Mouse (Mus musculus): ENCODE data around the gene Polg. TPM values are rescaled to one million over a fixed set of nuclear protein-coding genes. Genes with fewer than 3 reads are reported as not detected.

Gene Polg
- polyA plus RNA-seq, 1 experiment from 2014 or later: 18.0 TPM

DNA sequence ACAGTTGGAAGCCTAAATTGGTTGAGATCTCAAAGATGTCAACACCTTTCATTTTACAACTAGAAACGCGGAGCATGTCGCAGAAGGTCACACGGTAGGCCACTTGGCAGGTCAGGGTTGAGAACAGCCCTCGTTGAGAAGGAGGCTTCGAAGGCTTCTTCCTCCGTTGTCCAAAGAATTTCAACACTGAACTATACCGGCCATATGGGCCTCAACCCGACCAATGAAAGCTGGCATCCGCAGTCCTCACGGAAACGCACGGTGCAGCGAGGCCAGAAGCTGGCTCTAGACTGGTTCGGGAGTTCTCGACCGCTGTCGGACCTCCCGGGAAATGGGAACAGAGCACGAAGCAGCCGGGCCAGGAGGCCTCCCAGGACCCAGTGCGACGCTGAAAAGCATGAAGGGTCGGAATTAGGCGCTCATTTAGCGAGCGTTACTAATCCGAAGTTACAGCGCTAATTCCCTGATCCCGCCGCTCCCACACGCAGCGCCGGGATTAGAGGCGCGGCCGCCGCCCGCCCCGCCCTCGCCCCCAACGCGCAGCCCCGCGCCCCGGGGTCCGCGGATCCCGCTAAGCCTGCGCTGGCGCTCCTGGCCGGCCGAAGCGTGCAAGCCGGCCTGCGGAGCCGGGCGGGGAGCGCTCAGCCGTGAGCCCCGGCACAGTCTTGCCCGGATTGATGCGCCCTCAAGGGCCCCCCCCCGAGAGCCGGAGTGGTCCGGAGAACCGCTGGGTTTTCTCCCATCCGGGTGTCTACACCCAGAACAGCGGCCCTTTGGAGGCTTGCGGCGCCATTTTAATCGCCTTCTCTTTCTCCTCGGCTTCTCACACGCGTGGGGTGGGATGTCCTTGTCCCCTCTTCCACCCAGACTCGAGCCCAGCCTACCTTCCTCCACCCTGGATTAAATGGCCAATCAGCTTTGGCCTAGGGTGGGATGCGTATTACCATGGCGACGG, 42.4 kb upstream of the Polg start:
- 2% methylated on average over 79 of the region's 79 CpGs for WGBS (ENCODE audit: insufficient replicate concordance)
- H3K4me3 ChIP-seq (replicated peaks): no peak overlapping the region
- no peak for ATAC-seq (ENCODE audit: insufficient read depth)
- peaks cover 100% of the 10 kb centered on the region for H3K27me3 ChIP-seq
- no peaks in the 10 kb centered on the region for H3K36me3 ChIP-seq (replicated peaks)
- H3K4me2 ChIP-seq: no peak overlapping the region
- H3K4me1 ChIP-seq (replicated peaks): peaks cover 14% of the 10 kb centered on the region; the same call in 1 of the 2 replicates
- H3K9me3 ChIP-seq (replicated peaks): no peaks in the 10 kb centered on the region
- no peak overlapping the region for H3K27ac ChIP-seq (replicated peaks)
- no peak overlapping the region for H3K9ac ChIP-seq

DNA sequence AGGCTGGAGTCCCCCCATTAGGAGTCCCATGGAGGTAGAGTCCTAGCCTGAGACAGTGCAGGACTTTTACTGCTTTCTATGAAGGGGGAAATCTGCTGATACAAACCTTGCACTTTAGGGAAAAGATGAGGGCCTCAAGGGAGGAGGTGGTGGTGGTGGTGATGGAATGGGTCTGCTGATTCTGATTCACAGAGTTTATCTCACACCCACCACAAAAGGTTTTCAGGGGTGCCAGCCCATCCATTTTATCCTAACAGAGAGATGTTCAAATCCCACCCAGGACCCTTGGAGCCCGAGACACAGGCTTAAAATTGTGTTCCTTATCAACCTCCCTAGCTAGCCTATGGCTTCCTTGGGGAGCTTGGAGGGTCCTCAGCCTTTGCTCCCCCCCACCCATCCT, 41.6 kb upstream of the Polg start:
- no peaks in the 10 kb centered on the region for H3K36me3 ChIP-seq (replicated peaks)
- ATAC-seq (ENCODE audit: insufficient read depth): no peak
- no peak overlapping the region for H3K4me2 ChIP-seq
- H3K9me3 ChIP-seq (replicated peaks): no peaks in the 10 kb centered on the region
- peaks cover 14% of the 10 kb centered on the region; the same call in 1 of the 2 replicates for H3K4me1 ChIP-seq (replicated peaks)
- H3K9ac ChIP-seq: no peak overlapping the region
- H3K4me3 ChIP-seq (replicated peaks): no peak overlapping the region
- 5% methylated on average over 1 of the region's 1 CpGs for WGBS (ENCODE audit: insufficient replicate concordance)
- H3K27ac ChIP-seq (replicated peaks): no peak overlapping the region
- peaks cover 100% of the 10 kb centered on the region for H3K27me3 ChIP-seq

DNA sequence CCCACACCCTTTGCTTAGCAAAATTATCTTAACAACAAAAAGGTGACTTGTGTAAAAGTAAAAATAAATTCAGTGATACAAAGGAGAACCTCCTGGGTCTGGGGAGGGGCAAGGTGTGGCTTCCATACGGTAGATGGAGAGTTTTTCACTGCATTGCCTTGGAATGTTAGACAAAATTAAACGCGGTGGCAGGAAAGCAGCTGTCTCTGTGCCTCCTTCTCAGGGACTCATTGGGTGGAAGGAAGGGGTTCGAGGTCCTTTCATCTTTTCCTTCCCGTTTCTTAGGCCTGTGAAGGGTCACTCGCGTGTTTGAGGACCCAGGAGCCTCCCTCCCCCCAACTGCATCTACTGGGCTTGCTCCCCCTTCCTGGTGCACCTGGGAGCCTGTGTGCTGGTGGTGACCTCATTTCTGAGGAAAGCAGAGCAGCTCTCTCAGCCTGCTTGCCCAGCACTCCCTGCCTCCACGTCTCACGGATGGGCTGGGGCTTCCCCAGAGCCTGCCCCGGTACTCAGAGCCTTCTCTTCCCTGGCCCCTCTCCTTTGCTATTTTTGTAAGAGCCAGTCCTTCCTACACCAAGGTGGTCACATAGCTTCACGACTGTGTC, 41.0 kb upstream of the Polg start:
- Histone ChIP-seq H3K27me3 (peaks cover 100% of the 10 kb centered on the region), H3K9ac (no peak overlapping the region), H3K27ac (replicated peaks) (no peak overlapping the region), H3K4me2 (no peak overlapping the region), H3K4me1 (replicated peaks) (peaks cover 14% of the 10 kb centered on the region; the same call in 1 of the 2 replicates), H3K9me3 (replicated peaks) (no peaks in the 10 kb centered on the region), H3K4me3 (replicated peaks) (no peak overlapping the region), H3K36me3 (replicated peaks) (no peaks in the 10 kb centered on the region)
- ATAC-seq (ENCODE audit: insufficient read depth): no peak
- 2% methylated on average over 11 of the region's 11 CpGs for WGBS (ENCODE audit: insufficient replicate concordance)

- H3K4me3 ChIP-seq (replicated peaks): no peak overlapping the region
- no peaks in the 10 kb centered on the region for H3K36me3 ChIP-seq (replicated peaks)
- WGBS (ENCODE audit: insufficient replicate concordance): 4% methylated on average over 6 of the region's 6 CpGs
- H3K4me1 ChIP-seq (replicated peaks): peaks cover 14% of the 10 kb centered on the region; the same call in 1 of the 2 replicates
- no peak overlapping the region for H3K9ac ChIP-seq
- no peak overlapping the region for H3K4me2 ChIP-seq
- H3K9me3 ChIP-seq (replicated peaks): no peaks in the 10 kb centered on the region
- ATAC-seq (ENCODE audit: insufficient read depth): no peak
- peaks cover 100% of the 10 kb centered on the region for H3K27me3 ChIP-seq
- H3K27ac ChIP-seq (replicated peaks): no peak overlapping the region
Measured at GRCm38 (mm10) chr7:79506531-79507090, 40.4 kb upstream of the Polg start.

GRCm38 (mm10) chr7:79505876-79506530, 39.8 kb upstream of the Polg start:
- H3K4me3 ChIP-seq (replicated peaks): no peak overlapping the region
- peaks cover 100% of the 10 kb centered on the region for H3K27me3 ChIP-seq
- no peak overlapping the region for H3K27ac ChIP-seq (replicated peaks)
- peaks cover 14% of the 10 kb centered on the region; the same call in 1 of the 2 replicates for H3K4me1 ChIP-seq (replicated peaks)
- 2% methylated on average over 28 of the region's 28 CpGs for WGBS (ENCODE audit: insufficient replicate concordance)
- ATAC-seq (ENCODE audit: insufficient read depth): no peak
- no peaks in the 10 kb centered on the region for H3K9me3 ChIP-seq (replicated peaks)
- no peak overlapping the region for H3K9ac ChIP-seq
- no peaks in the 10 kb centered on the region for H3K36me3 ChIP-seq (replicated peaks)
- no peak overlapping the region for H3K4me2 ChIP-seq

DNA sequence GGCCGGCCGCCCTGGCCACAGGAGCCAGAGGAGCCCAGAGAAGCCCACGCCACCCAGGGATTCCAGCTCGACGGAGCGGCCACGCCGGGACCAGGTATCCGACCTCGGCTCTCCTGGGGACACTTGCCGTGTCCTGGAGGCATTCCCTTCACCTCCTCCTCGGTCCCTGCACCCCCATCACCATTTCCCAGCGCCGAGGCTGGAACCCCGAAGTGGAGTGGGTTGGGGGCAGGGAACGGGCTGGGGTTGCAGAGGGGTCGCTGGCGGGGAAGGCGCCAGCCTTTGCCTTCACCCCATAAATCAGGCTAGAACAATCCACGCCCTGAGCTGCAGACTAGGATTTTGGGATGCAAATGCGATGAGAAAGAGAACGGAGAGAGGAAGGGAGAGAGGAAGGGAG, 39.2 kb upstream of the Polg start:
- H3K4me3 ChIP-seq (replicated peaks): no peak overlapping the region; the same call in 1 of the 2 replicates
- H3K9me3 ChIP-seq (replicated peaks): no peaks in the 10 kb centered on the region
- H3K36me3 ChIP-seq (replicated peaks): no peaks in the 10 kb centered on the region
- WGBS (ENCODE audit: insufficient replicate concordance): 3% methylated on average over 22 of the region's 22 CpGs
- no peak overlapping the region for H3K27ac ChIP-seq (replicated peaks)
- peaks cover 14% of the 10 kb centered on the region; the same call in 1 of the 2 replicates for H3K4me1 ChIP-seq (replicated peaks)
- peak overlapping the region; percentile 48; the same call in 1 of the 2 replicates for H3K4me2 ChIP-seq
- H3K27me3 ChIP-seq: peaks cover 100% of the 10 kb centered on the region
- ATAC-seq (ENCODE audit: insufficient read depth): no peak
- H3K9ac ChIP-seq: no peak overlapping the region

DNA sequence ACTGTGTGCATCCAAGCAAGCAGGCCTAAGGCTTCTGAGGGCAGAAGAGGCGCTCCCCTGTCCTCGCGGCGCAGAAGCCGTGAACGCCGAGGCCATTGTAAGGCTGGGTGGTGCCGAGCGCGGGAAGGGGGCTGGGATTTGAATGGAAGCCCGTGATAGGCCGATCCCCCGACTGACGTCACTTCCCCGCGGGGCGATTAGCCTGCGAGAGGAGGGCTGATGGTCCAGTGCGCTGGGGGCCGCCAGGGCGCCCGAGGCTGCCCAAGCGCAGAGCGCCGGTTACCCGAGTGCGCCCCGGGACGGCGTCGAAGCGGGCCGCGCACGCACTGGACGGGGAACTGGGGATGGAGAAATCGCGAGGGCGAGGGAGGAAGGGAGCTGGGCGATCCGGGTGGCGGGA, 38.6 kb upstream of the Polg start:
- no peak overlapping the region for H3K27ac ChIP-seq (replicated peaks)
- peaks cover 100% of the 10 kb centered on the region for H3K27me3 ChIP-seq
- peaks cover 14% of the 10 kb centered on the region; the same call in 1 of the 2 replicates for H3K4me1 ChIP-seq (replicated peaks)
- H3K36me3 ChIP-seq (replicated peaks): no peaks in the 10 kb centered on the region
- no peak overlapping the region for H3K9ac ChIP-seq
- peak overlapping the region; percentile 48 for H3K4me2 ChIP-seq
- no peak for ATAC-seq (ENCODE audit: insufficient read depth)
- no peaks in the 10 kb centered on the region for H3K9me3 ChIP-seq (replicated peaks)
- H3K4me3 ChIP-seq (replicated peaks): peak overlapping the region; percentile 20
- WGBS (ENCODE audit: insufficient replicate concordance): 1% methylated on average over 41 of the region's 42 CpGs

- ATAC-seq (ENCODE audit: insufficient read depth): no peak
- no peak overlapping the region for H3K4me2 ChIP-seq
- no peak overlapping the region for H3K4me3 ChIP-seq (replicated peaks)
- peaks cover 100% of the 10 kb centered on the region for H3K27me3 ChIP-seq
- 10% methylated on average over 5 of the region's 5 CpGs for WGBS (ENCODE audit: insufficient replicate concordance)
- no peaks in the 10 kb centered on the region for H3K9me3 ChIP-seq (replicated peaks)
- H3K36me3 ChIP-seq (replicated peaks): no peaks in the 10 kb centered on the region
- peaks cover 12% of the 10 kb centered on the region; the same call in 1 of the 2 replicates for H3K4me1 ChIP-seq (replicated peaks)
- H3K27ac ChIP-seq (replicated peaks): no peak overlapping the region
- H3K9ac ChIP-seq: no peak overlapping the region
Measured at GRCm38 (mm10) chr7:79503656-79504250, 37.6 kb upstream of the Polg start.

DNA sequence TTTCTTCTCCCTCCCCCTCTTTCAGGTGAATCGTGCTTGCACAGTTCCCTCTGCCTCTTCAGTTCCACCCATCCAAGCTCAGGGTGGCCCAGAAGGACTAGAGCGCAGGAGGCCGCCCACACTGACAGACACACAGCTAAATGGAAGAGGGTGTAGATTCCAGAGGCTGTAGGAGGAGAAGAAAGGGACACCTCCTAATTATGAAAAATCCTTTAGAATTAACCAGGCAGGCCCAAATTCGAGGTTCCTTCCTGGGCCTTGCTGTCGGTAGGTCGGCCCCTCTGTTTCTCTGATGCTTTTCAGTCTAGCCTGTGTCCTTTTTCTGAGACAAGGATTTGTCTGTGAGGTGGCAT, 36.9 kb upstream of the Polg start:
- no peak overlapping the region for H3K4me2 ChIP-seq
- H3K27ac ChIP-seq (replicated peaks): no peak overlapping the region
- H3K9me3 ChIP-seq (replicated peaks): no peaks in the 10 kb centered on the region
- no peak overlapping the region for H3K9ac ChIP-seq
- H3K4me3 ChIP-seq (replicated peaks): no peak overlapping the region
- peaks cover 8% of the 10 kb centered on the region; the same call in 1 of the 2 replicates for H3K4me1 ChIP-seq (replicated peaks)
- 13% methylated on average over 6 of the region's 6 CpGs for WGBS (ENCODE audit: insufficient replicate concordance)
- no peaks in the 10 kb centered on the region for H3K36me3 ChIP-seq (replicated peaks)
- H3K27me3 ChIP-seq: peaks cover 100% of the 10 kb centered on the region
- no peak for ATAC-seq (ENCODE audit: insufficient read depth)

- Histone ChIP-seq H3K9me3 (replicated peaks) (no peaks in the 10 kb centered on the region), H3K4me3 (replicated peaks) (no peak overlapping the region), H3K27ac (replicated peaks) (no peak overlapping the region), H3K27me3 (peaks cover 100% of the 10 kb centered on the region), H3K9ac (no peak overlapping the region), H3K36me3 (replicated peaks) (no peaks in the 10 kb centered on the region), H3K4me2 (no peak overlapping the region), H3K4me1 (replicated peaks) (peaks cover 8% of the 10 kb centered on the region; the same call in 1 of the 2 replicates)
- 6% methylated on average over 10 of the region's 10 CpGs for WGBS (ENCODE audit: insufficient replicate concordance)
- ATAC-seq (ENCODE audit: insufficient read depth): no peak
Measured at GRCm38 (mm10) chr7:79502152-79503102, 36.3 kb upstream of the Polg start.
